Mouse (Mus musculus): ENCODE data around the gene P2rx1. TPM values are rescaled to one million over a fixed set of nuclear protein-coding genes. Genes with fewer than 3 reads are reported as not detected.

Gene P2rx1
- polyA plus RNA-seq, 2 experiments from 2014 or later: 0.42 TPM; not detected in 1

GRCm38 (mm10) chr11:73024236-73024904 is 25.5 kb downstream of the P2rx1 start:
- peak; percentile 30 for ATAC-seq

- ATAC-seq: no peak
Measured at GRCm38 (mm10) chr11:73026961-73027360, 28.1 kb downstream of the P2rx1 start.

GRCm38 (mm10) chr11:73030821-73031498 is 32.1 kb downstream of the P2rx1 start:
- ATAC-seq: peak; percentile 83

GRCm38 (mm10) chr11:73031536-73031935 is 32.6 kb downstream of the P2rx1 start:
- ATAC-seq: no peak

GRCm38 (mm10) chr11:73036077-73036476 is 37.2 kb downstream of the P2rx1 start:
- ATAC-seq: no peak

GRCm38 (mm10) chr11:73036889-73037288 is 38.0 kb downstream of the P2rx1 start:
- ATAC-seq: no peak

GRCm38 (mm10) chr11:73037691-73038090 is 38.8 kb downstream of the P2rx1 start:
- ATAC-seq: no peak

GRCm38 (mm10) chr11:73039102-73039799 is 40.3 kb downstream of the P2rx1 start:
- peak; percentile 66 for ATAC-seq

- ATAC-seq: no peak
Measured at GRCm38 (mm10) chr11:73044229-73044755, 45.4 kb downstream of the P2rx1 start.

- no peak for ATAC-seq
Measured at GRCm38 (mm10) chr11:73044789-73045188, 45.9 kb downstream of the P2rx1 start.

GRCm38 (mm10) chr11:73047542-73047996 is 48.7 kb downstream of the P2rx1 start, which contains the start of gene Ncbp3:
TSS of gene Ncbp3 (plus strand) at chr11:73047783.
- ATAC-seq: peak; percentile 94

GRCm38 (mm10) chr11:73048030-73048876 is 49.4 kb downstream of the P2rx1 start:
- ATAC-seq: peak; percentile 47

- no peak for ATAC-seq
Measured at GRCm38 (mm10) chr11:73049335-73049734, 50.4 kb downstream of the P2rx1 start.

GRCm38 (mm10) chr11:73052795-73053194 is 53.9 kb downstream of the P2rx1 start:
- no peak for ATAC-seq

- ATAC-seq: no peak
Measured at GRCm38 (mm10) chr11:73057701-73058100, 58.8 kb downstream of the P2rx1 start.

GRCm38 (mm10) chr11:73059630-73060029 is 60.7 kb downstream of the P2rx1 start:
- ATAC-seq: no peak

GRCm38 (mm10) chr11:73061413-73061812 is 62.5 kb downstream of the P2rx1 start:
- no peak for ATAC-seq

Other genes starting within 250 kb of the P2rx1 start
- gene Cyb5d2, start 203.0 kb upstream of the P2rx1 start, polyA plus RNA-seq (2017; shearing (Covaris generic)): 1 to 10 TPM; 6.2 to 6.7 TPM
- 10 to 100 TPM; 22.1 to 25.8 TPM for gene Zzef1, start 202.9 kb upstream of the P2rx1 start, polyA plus RNA-seq (2017; shearing (Covaris generic))
- 10 to 100 TPM; 66.1 to 93.0 TPM for gene Atp2a3, start 37.9 kb upstream of the P2rx1 start, polyA plus RNA-seq (2017; shearing (Covaris generic))
- 1 to 10 TPM; 2.4 to 2.6 TPM for gene Camkk1, start 19.9 kb downstream of the P2rx1 start, polyA plus RNA-seq (2017; shearing (Covaris generic))
- gene Ncbp3, start 48.7 kb downstream of the P2rx1 start, polyA plus RNA-seq (2017; shearing (Covaris generic)): 10 to 100 TPM; 14.3 to 16.8 TPM
- gene Itgae, start 91.5 kb downstream of the P2rx1 start, polyA plus RNA-seq (2017; shearing (Covaris generic)): 100 to 1,000 TPM in 1 of 2 experiments, 10 to 100 TPM in 1; 94.7 to 118 TPM
- 1 to 10 TPM; 8.6 to 8.7 TPM for gene Haspin, start 139.2 kb downstream of the P2rx1 start, polyA plus RNA-seq (2017; shearing (Covaris generic))
- gene P2rx5, start 161.3 kb downstream of the P2rx1 start, polyA plus RNA-seq (2017; shearing (Covaris generic)): under 1 TPM in 1 of 2 experiments, not detected in 1; 0.19 TPM
- gene Emc6, start 177.9 kb downstream of the P2rx1 start, polyA plus RNA-seq (2017; shearing (Covaris generic)): 10 to 100 TPM; 50.2 to 65.2 TPM
- 10 to 100 TPM; 20.6 to 28.4 TPM for gene Tax1bp3, start 178.0 kb downstream of the P2rx1 start, polyA plus RNA-seq (2017; shearing (Covaris generic))
- 1 to 10 TPM; 8.6 to 8.9 TPM for gene Ctns, start 199.9 kb downstream of the P2rx1 start, polyA plus RNA-seq (2017; shearing (Covaris generic))
- gene Shpk, start 200.4 kb downstream of the P2rx1 start, polyA plus RNA-seq (2017; shearing (Covaris generic)): 1 to 10 TPM; 2.7 to 2.8 TPM
- not detected for gene Trpv1, start 235.2 kb downstream of the P2rx1 start, polyA plus RNA-seq (2017; shearing (Covaris generic))